Mouse (Mus musculus) midbrain, embryonic 11.5 days (tissue): ENCODE results near the gene Cnksr1. TPM values are rescaled to one million over a fixed set of nuclear protein-coding genes. Genes with fewer than 3 reads are reported as not detected.
A peak's percentile ranks its signal among the peaks of the same experiment; 100 is the strongest.

Experiments
- ATAC-seq: fragments of 200-750 bp; cut with Nextera tagmentation; 2 replicates; pipeline ENCODE4 v1.8.0; 2017; ENCODE audit warnings: moderate TSS enrichment, moderate library complexity; ENCODE audit not compliant: low FRiP score
- DNase-seq: peaks from one replicate; pipeline ENCODE4 v3.0.0; 2015; ENCODE audit warnings: low spot score; ENCODE audit errors: missing footprints
- H3K27ac ChIP-seq: fragments of 300-500 bp; sonication (generic); 2 replicates; pipeline ENCODE4 v1.5.1; 2014; ENCODE audit warnings: low read depth, low read length
- H3K27me3 ChIP-seq: fragments of 300-500 bp; sonication (generic); 2 replicates; pipeline ENCODE4 v1.6.1; 2014; ENCODE audit warnings: mild to moderate bottlenecking, low read length, moderate library complexity, mixed read lengths; ENCODE audit not compliant: control insufficient read depth, insufficient read depth
- H3K36me3 ChIP-seq: fragments of 300-500 bp; sonication (generic); 2 replicates; pipeline ENCODE4 v1.6.1; 2014; ENCODE audit warnings: mild to moderate bottlenecking, low read length, moderate library complexity, mixed read lengths; ENCODE audit not compliant: control insufficient read depth, insufficient read depth
- H3K4me1 ChIP-seq: fragments of 300-500 bp; sonication (generic); 2 replicates; pipeline ENCODE4 v1.6.1; 2014; ENCODE audit warnings: low read length; ENCODE audit not compliant: control insufficient read depth, insufficient read depth
- H3K4me2 ChIP-seq: fragments of 300-500 bp; sonication (generic); 2 replicates; pipeline ENCODE4 v1.6.1; 2014; ENCODE audit warnings: mild to moderate bottlenecking, moderate library complexity
- H3K4me3 ChIP-seq: fragments of 300-500 bp; sonication (generic); 2 replicates; pipeline ENCODE4 v1.5.1; 2014; ENCODE audit warnings: low read depth, low read length
- H3K9ac ChIP-seq: fragments of 300-500 bp; sonication (generic); 2 replicates; pipeline ENCODE4 v1.6.1; 2014; ENCODE audit warnings: low read length
- H3K9me3 ChIP-seq: fragments of 300-500 bp; sonication (generic); 2 replicates; pipeline ENCODE4 v1.6.1; 2016; ENCODE audit warnings: low read length; ENCODE audit not compliant: control insufficient read depth
- WGBS: fragments of 180-500 bp; shearing (Covaris S2); extraction: QIAGEN DNeasy Blood & Tissue Kit; methylation state at CpG from one replicate; pipeline ENCODE4 v1.1.7; 2014; 5-methylcytosine and 5-hydroxymethylcytosine counted together
- polyA plus RNA-seq: library from polyadenylated mRNA; unstranded; fragments of >200 nt; fragmentation: Nextera tagmentation; extraction: Ambion mirVana; gene quantifications from 2 replicates; pipeline ENCODE4 v1.2.1, GENCODE M21; 2014

Gene Cnksr1
- polyA plus RNA-seq: 0.05 TPM in 1 of 2 replicates, not detected in the other

- no peak within 1 kb of the TSS for H3K4me3 ChIP-seq
- H3K36me3 ChIP-seq: no peaks in the 10 kb centered on the region
- no peak within 1 kb of the TSS for H3K4me2 ChIP-seq
- H3K27me3 ChIP-seq: peaks cover 7% of the 10 kb centered on the region; the same call in 1 of the 2 replicates
- 3% methylated on average over 18 of the region's 18 CpGs for WGBS
- no peak for DNase-seq
- no peak within 1 kb of the TSS for H3K27ac ChIP-seq
- no peaks in the 10 kb centered on the region for H3K9me3 ChIP-seq
- no peak within 1 kb of the TSS for H3K9ac ChIP-seq
- H3K4me1 ChIP-seq: no peaks in the 10 kb centered on the region
- no peak for ATAC-seq
Observed at GRCm38 (mm10) chr4:134238279-134238651, at the start of gene Cnksr1. Cnksr1 (minus strand) TSS chr4:134238399.

- Histone ChIP-seq H3K9me3 (no peaks in the 10 kb centered on the region), H3K4me1 (peaks cover 15% of the 10 kb centered on the region)
- WGBS: 1% methylated on average over 42 of the region's 43 CpGs
Observed at GRCm38 (mm10) chr4:134287575-134288025, 49.4 kb upstream of the Cnksr1 start, which contains the start of gene Pdik1l. Pdik1l (minus strand) TSS chr4:134287895.

GRCm38 (mm10) chr4:134287168-134287564 is 49.0 kb upstream of the Cnksr1 start:
- Histone ChIP-seq H3K9me3 (no peaks in the 10 kb centered on the region), H3K27me3 (no peaks in the 10 kb centered on the region), H3K4me3 (peak overlapping the region; percentile 98), H3K9ac (peak overlapping the region; percentile 100), H3K27ac (peak overlapping the region; percentile 100), H3K4me2 (peak overlapping the region; percentile 90), H3K36me3 (no peaks in the 10 kb centered on the region; the same call in 1 of the 2 replicates), H3K4me1 (peaks cover 15% of the 10 kb centered on the region)
- WGBS: 0% methylated on average over 27 of the region's 59 CpGs
- peak; percentile 96 for ATAC-seq
- peak; percentile 100 for DNase-seq

More at GRCm38 (mm10) chr4:134287575-134288025, 49.4 kb upstream of the Cnksr1 start, which contains the start of gene Pdik1l:
- Histone ChIP-seq H3K36me3 (no peaks in the 10 kb centered on the region; the same call in 1 of the 2 replicates), H3K4me3 (peak within 1 kb of the TSS; percentile 98), H3K27me3 (no peaks in the 10 kb centered on the region), H3K27ac (peak within 1 kb of the TSS; percentile 100), H3K9ac (peak within 1 kb of the TSS; percentile 100), H3K4me2 (peak within 1 kb of the TSS; percentile 90)
- ATAC-seq (peak; percentile 78), DNase-seq (peak; percentile 98)

DNA sequence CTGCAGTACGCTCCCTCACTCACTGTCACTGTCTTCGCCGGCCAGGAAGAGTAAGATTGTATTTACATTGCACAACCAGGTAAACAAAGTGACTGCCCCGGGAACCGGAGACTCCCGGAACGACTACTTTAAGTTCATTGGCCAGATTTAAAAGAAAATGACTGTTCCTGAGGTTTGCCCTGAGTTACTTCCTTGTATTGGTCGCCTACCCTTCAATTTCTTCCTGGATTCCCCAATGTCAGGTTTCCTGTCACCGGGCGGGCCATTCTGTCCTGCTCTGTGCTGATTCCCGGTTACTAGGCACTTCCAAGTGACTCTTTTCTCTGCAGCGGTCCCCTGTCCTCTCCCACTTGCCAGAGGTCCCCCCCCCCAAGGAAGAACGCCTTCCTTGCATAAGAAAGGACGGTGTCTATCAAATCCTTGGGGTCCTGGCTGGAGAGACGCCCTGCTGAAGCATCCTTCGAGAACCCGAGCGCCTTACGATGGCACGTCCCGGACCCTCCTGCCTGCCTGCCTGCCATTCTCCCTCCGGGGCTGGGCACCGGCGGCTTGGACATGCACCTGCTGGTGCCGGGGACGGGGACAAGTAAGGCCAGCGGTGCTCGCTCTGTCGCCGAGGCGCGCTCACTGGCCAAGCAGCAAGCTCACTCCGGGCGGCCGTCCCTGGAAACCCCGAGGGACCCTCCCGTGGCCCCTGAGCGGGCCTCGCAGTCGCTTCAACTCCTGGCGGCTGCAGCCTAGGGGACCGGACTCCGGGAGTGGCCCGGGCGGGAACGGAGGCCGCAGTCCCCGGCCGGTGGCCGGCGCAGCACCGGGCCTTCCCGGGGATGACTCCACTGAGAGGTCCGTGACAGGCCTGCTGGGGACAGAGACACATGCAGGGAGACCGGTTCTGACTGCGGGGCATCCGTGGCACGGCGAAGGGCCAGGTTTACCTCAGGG is 48.3 kb upstream of the Cnksr1 start:
- H3K4me1 ChIP-seq: peaks cover 15% of the 10 kb centered on the region
- H3K4me2 ChIP-seq: peak overlapping the region; percentile 90
- H3K36me3 ChIP-seq: no peaks in the 10 kb centered on the region; the same call in 1 of the 2 replicates
- H3K9me3 ChIP-seq: no peaks in the 10 kb centered on the region
- peak overlapping the region; percentile 100 for H3K9ac ChIP-seq
- no peaks in the 10 kb centered on the region for H3K27me3 ChIP-seq
- DNase-seq (no peak), ATAC-seq (no peak; the same call in 1 of the 2 replicates)
- WGBS: 3% methylated on average over 59 of the region's 59 CpGs
- H3K27ac ChIP-seq: peak overlapping the region; percentile 100
- H3K4me3 ChIP-seq: peak overlapping the region; percentile 98

- Histone ChIP-seq H3K9ac (no peak overlapping the region), H3K4me2 (no peak overlapping the region), H3K9me3 (no peaks in the 10 kb centered on the region), H3K4me3 (no peak overlapping the region), H3K36me3 (no peaks in the 10 kb centered on the region; the same call in 1 of the 2 replicates), H3K4me1 (peaks cover 15% of the 10 kb centered on the region), H3K27ac (no peak overlapping the region), H3K27me3 (no peaks in the 10 kb centered on the region)
- DNase-seq (no peak), ATAC-seq (no peak)
- 93% methylated on average over 2 of the region's 2 CpGs for WGBS
Observed at GRCm38 (mm10) chr4:134284942-134285341, 46.7 kb upstream of the Cnksr1 start.

DNA sequence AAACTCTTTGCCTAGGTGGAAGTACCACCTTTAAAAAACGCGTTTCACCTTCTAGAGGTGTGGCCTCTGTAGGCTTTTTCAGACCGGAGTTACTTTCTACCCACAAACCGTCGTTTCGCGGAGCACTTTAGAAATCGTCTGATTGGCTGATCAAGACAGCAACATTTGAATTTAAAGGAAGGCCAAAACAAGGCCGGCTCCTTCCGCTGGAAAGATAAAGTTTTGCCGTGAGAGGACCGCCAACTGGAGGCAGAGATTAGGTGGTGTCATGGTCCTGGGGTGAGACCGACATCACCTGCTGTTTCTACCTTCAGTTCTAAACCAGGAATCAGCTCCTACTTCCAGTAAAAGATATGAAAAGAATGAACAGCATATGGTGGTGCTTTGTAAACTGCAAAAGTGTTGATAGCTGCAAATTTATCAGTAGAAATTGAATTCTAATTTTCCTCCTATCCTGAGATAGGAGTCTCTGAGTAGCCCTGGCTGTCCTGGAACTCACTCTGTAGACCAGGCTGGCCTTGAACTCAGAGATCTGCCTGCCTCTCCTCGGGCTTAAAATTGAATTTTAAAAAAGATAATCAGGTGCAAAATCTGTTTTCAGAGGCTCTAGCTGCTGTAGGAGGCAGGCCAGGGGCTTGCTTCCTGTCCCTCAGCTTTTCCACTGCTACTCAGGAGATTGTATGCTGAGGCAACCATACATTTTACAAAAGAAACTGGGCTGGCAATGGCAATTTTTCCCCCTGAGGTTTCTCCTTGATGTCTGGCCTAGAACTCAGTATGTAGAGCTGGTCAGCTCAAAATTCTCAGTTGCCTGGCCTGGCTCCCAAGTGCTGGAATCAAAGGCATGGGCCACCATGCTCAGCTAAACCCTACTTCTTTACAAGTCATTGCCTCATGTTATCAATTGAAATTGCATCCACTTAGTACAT is 35.5 kb upstream of the Cnksr1 start:
- DNase-seq: peak; percentile 81
- H3K4me3 ChIP-seq: no peak overlapping the region
- no peaks in the 10 kb centered on the region for H3K27me3 ChIP-seq
- peaks cover 10% of the 10 kb centered on the region for H3K36me3 ChIP-seq
- 7% methylated on average over 14 of the region's 14 CpGs for WGBS
- H3K9ac ChIP-seq: no peak overlapping the region
- H3K27ac ChIP-seq: no peak overlapping the region
- H3K4me2 ChIP-seq: peak overlapping the region; percentile 13; the same call in 1 of the 2 replicates
- no peak for ATAC-seq
- no peaks in the 10 kb centered on the region for H3K9me3 ChIP-seq
- no peaks in the 10 kb centered on the region for H3K4me1 ChIP-seq

DNA sequence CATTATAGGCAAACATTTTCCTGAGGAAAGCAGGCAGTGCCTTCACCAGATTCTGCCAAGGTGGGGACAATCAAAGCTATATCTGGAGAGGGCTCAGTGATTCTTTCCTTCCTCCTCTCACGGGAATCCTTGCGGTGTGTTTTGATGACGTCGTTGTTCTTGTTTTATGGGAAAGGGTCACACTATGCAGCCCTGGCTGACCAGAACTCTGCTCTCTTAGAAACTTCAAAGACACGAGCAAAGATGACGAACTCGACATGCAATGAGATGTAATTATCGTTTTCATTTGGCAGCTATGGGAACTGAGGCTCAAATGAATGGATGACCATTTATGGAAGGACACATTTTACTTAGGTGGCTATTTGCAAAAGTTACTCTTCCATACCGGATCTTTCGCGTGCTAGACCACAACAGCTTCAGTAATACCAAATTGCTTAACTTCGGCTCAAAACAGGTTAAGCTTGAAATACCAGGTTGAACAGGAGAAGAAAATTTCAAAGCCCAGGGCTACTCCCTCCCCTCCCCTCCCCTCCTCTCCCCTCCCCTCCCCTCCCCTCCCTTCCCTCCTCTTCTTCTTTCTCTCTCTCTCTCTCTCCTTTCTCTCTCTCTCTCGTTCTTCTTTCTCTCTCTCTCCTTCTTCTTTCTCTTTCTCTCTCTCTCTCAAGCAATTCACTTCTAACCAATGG is 34.7 kb upstream of the Cnksr1 start:
- WGBS: 38% methylated on average over 12 of the region's 13 CpGs
- H3K4me3 ChIP-seq: no peak overlapping the region
- DNase-seq (peak; percentile 69), ATAC-seq (no peak)
- H3K27ac ChIP-seq: no peak overlapping the region
- H3K9me3 ChIP-seq: no peaks in the 10 kb centered on the region
- peak overlapping the region; percentile 13; the same call in 1 of the 2 replicates for H3K4me2 ChIP-seq
- H3K27me3 ChIP-seq: no peaks in the 10 kb centered on the region
- peaks cover 4% of the 10 kb centered on the region; the same call in 1 of the 2 replicates for H3K36me3 ChIP-seq
- no peak overlapping the region for H3K9ac ChIP-seq
- H3K4me1 ChIP-seq: no peaks in the 10 kb centered on the region

DNA sequence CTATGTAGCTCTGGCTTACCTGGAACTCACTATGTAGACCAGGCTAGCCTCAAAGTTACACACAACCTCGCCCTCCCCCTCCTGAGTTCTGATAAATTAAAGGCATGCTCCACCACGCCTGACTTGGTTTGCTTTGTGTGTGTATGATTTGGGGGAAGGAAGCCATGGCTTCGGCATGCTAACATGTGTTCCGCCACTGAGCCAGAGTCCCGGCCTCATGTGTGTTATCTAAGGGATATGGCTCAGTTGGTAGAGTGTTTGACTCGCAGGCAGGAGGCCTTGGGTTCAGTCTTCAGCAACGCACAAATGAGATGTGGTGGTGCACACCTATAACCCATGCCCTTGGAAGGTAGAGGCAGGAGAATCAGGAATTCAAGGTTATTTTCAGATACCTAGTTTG is 33.8 kb upstream of the Cnksr1 start:
- WGBS: 85% methylated on average over 7 of the region's 7 CpGs
- no peak overlapping the region for H3K4me2 ChIP-seq
- no peak overlapping the region for H3K9ac ChIP-seq
- DNase-seq: peak; percentile 39
- no peaks in the 10 kb centered on the region for H3K4me1 ChIP-seq
- ATAC-seq: no peak
- H3K36me3 ChIP-seq: peaks cover under 1% of the 10 kb centered on the region; the same call in 1 of the 2 replicates
- no peak overlapping the region for H3K4me3 ChIP-seq
- no peak overlapping the region for H3K27ac ChIP-seq
- H3K27me3 ChIP-seq: no peaks in the 10 kb centered on the region
- no peaks in the 10 kb centered on the region for H3K9me3 ChIP-seq
